Mouse (Mus musculus) MEL (cell line): Measurements from ENCODE around the gene AC109138.7. TPM values are rescaled to one million over a fixed set of nuclear protein-coding genes. Genes with fewer than 3 reads are reported as not detected.

Experiments used
- DNase-seq: peaks from one replicate; pipeline ENCODE4 v3.0.0; 2011; ENCODE audit warnings: low read depth, low spot score
- H3K27ac ChIP-seq: 2 replicates; pipeline ENCODE4 v1.5.1; 2012; ENCODE audit warnings: low read depth, mild to moderate bottlenecking, control low read depth, low read length, moderate library complexity; ENCODE audit not compliant: control insufficient read depth
- H3K27me3 ChIP-seq, 2 experiments: fragments of 150-350 bp in 1 of 2; sonication (generic) in 1 of 2; 2 replicates each; pipeline ENCODE4 v1.6.1; 2012; ENCODE audit warnings: low read length in 2 of 2, mild to moderate bottlenecking in 2 of 2, improper control_type of control experiment in 1 of 2, moderate library complexity in 1 of 2; ENCODE audit not compliant: insufficient read depth in 2 of 2, control insufficient read depth in 1 of 2
- H3K36me3 ChIP-seq, 2 experiments: 2 replicates each; pipeline ENCODE4 v1.6.1; 2012 to 2014; ENCODE audit warnings: low read length in 2 of 2, improper control_type of control experiment in 1 of 2, inconsistent platforms in 1 of 2, mild to moderate bottlenecking in 1 of 2; ENCODE audit not compliant: insufficient read depth in 2 of 2, control insufficient read depth in 1 of 2
- H3K4me1 ChIP-seq, 2 experiments: fragments of 150-350 bp in 1 of 2; sonication (generic) in 1 of 2; 2 replicates each; pipeline ENCODE4 v1.6.1; 2012; ENCODE audit warnings: low read length in 2 of 2, improper control_type of control experiment in 1 of 2, mild to moderate bottlenecking in 1 of 2; ENCODE audit not compliant: insufficient read depth in 2 of 2, control insufficient read depth in 1 of 2
- H3K4me3 ChIP-seq, 2 experiments: fragments of 150-350 bp in 1 of 2; sonication (generic) in 1 of 2; 2 replicates each; pipeline ENCODE4 v1.5.1; 2012; ENCODE audit warnings: low read depth in 2 of 2, low read length in 2 of 2, mild to moderate bottlenecking in 2 of 2, moderate library complexity in 2 of 2, control low read depth in 1 of 2, improper control_type of control experiment in 1 of 2; ENCODE audit not compliant: control insufficient read depth in 1 of 2, insufficient read depth in 1 of 2
- H3K79me2 ChIP-seq: 2 replicates; pipeline ENCODE4 v1.6.1; 2012; ENCODE audit warnings: mild to moderate bottlenecking, low read length, moderate library complexity; ENCODE audit not compliant: control insufficient read depth, poor library complexity, insufficient read depth
- H3K9ac ChIP-seq: 2 replicates; pipeline ENCODE4 v1.6.1; 2012; ENCODE audit warnings: low read depth, mild to moderate bottlenecking, control low read depth, low read length, moderate library complexity; ENCODE audit not compliant: control insufficient read depth, poor library complexity, severe bottlenecking
- H3K9me3 ChIP-seq: fragments of 150-350 bp; sonication (generic); replicated peaks from 2 replicates; pipeline ENCODE4 v1.6.1; 2012; ENCODE audit warnings: mild to moderate bottlenecking, low read length, improper control_type of control experiment, moderate library complexity; ENCODE audit not compliant: insufficient read depth
- CHD2 ChIP-seq: IDR thresholded peaks from 2 replicates; pipeline ENCODE4 v1.6.1; 2011; ENCODE audit warnings: low read length, improper control_type of control experiment
- CTCF ChIP-seq, 3 experiments: IDR thresholded peaks in 2 of 3; conservative IDR thresholded peaks in 1 of 3; 2 replicates each; pipeline ENCODE4 v1.5.1; 2011 to 2012; ENCODE audit warnings: low read length in 3 of 3, low read depth in 2 of 3, mild to moderate bottlenecking in 2 of 3, improper control_type of control experiment in 1 of 3, inconsistent platforms in 1 of 3, mixed read lengths in 1 of 3, moderate library complexity in 1 of 3; ENCODE audit not compliant: control insufficient read depth in 1 of 3, insufficient read depth in 1 of 3, poor library complexity in 1 of 3, severe bottlenecking in 1 of 3
- ETS1 ChIP-seq: IDR thresholded peaks from 2 replicates; pipeline ENCODE4 v1.6.1; 2012; ENCODE audit warnings: low read depth, mild to moderate bottlenecking, inconsistent platforms, low read length, improper control_type of control experiment, moderate library complexity
- HCFC1 ChIP-seq: IDR thresholded peaks from 2 replicates; pipeline ENCODE4 v1.6.1; 2012; ENCODE audit warnings: low read depth, mild to moderate bottlenecking, inconsistent platforms, low read length, improper control_type of control experiment, moderate library complexity
- JUND ChIP-seq: IDR thresholded peaks from 2 replicates; pipeline ENCODE4 v1.6.1; 2011; ENCODE audit warnings: low read depth, mild to moderate bottlenecking, improper control_type of control experiment, low read length
- MAFK ChIP-seq: IDR thresholded peaks from 2 replicates; pipeline ENCODE4 v1.6.1; 2011; ENCODE audit warnings: low read depth, mild to moderate bottlenecking, low read length, improper control_type of control experiment, borderline replicate concordance
- MXI1 ChIP-seq: IDR thresholded peaks from 2 replicates; pipeline ENCODE4 v1.6.1; 2011; ENCODE audit warnings: mild to moderate bottlenecking, low read depth, low read length, improper control_type of control experiment
- POLR2A ChIP-seq, 2 experiments: IDR thresholded peaks; 2 replicates each; pipeline ENCODE4 v1.6.1; 2011 to 2012; ENCODE audit warnings: low read length in 2 of 2, mild to moderate bottlenecking in 2 of 2, control low read depth in 1 of 2, improper control_type of control experiment in 1 of 2, low read depth in 1 of 2, moderate library complexity in 1 of 2; ENCODE audit not compliant: control insufficient read depth in 1 of 2, insufficient read depth in 1 of 2, poor library complexity in 1 of 2
- POLR2AphosphoS5 ChIP-seq: IDR thresholded peaks from 2 replicates; pipeline ENCODE4 v1.6.1; 2012; ENCODE audit warnings: low read depth, borderline replicate concordance, mild to moderate bottlenecking, inconsistent platforms, low read length, moderate library complexity, mixed read lengths
- RAD21 ChIP-seq: IDR thresholded peaks from 2 replicates; pipeline ENCODE4 v1.6.1; 2011; ENCODE audit warnings: mild to moderate bottlenecking, low read depth, low read length, improper control_type of control experiment
- SIN3A ChIP-seq: IDR thresholded peaks from 2 replicates; pipeline ENCODE4 v1.6.1; 2012; ENCODE audit warnings: low read length, improper control_type of control experiment, inconsistent platforms
- SMC3 ChIP-seq: IDR thresholded peaks from 2 replicates; pipeline ENCODE4 v1.6.1; 2011; ENCODE audit warnings: low read depth, low read length, improper control_type of control experiment
- TAL1 ChIP-seq: IDR thresholded peaks from 2 replicates; pipeline ENCODE4 v1.6.1; 2012; ENCODE audit warnings: mild to moderate bottlenecking, inconsistent platforms, low read length, moderate library complexity, mixed read lengths
- TBP ChIP-seq: IDR thresholded peaks from 2 replicates; pipeline ENCODE4 v1.8.0; 2011; ENCODE audit warnings: low read depth, low read length, improper control_type of control experiment
- TCF12 ChIP-seq: IDR thresholded peaks from 2 replicates; pipeline ENCODE4 v1.6.1; 2014; ENCODE audit warnings: low read depth, mild to moderate bottlenecking, inconsistent platforms, low read length, improper control_type of control experiment, moderate library complexity
- USF1 ChIP-seq: IDR thresholded peaks from 2 replicates; pipeline ENCODE4 v1.6.1; 2014; ENCODE audit warnings: low read depth, mild to moderate bottlenecking, inconsistent platforms, low read length, improper control_type of control experiment, moderate library complexity
- ZC3H11A ChIP-seq: IDR thresholded peaks from 2 replicates; pipeline ENCODE4 v1.6.1; 2012; ENCODE audit warnings: low read depth, mild to moderate bottlenecking, inconsistent platforms, low read length, improper control_type of control experiment
- ZNF384 ChIP-seq: IDR thresholded peaks from 2 replicates; pipeline ENCODE4 v1.6.1; 2012; ENCODE audit warnings: low read depth, mild to moderate bottlenecking, inconsistent platforms, low read length, improper control_type of control experiment
- polyA plus RNA-seq, 2 experiments: library from polyadenylated mRNA; stranded (reverse) in 1 of 2; unstranded in 1 of 2; fragments of >175 nt in 1 of 2; fragments of >200 nt in 1 of 2; gene quantifications; 2 replicates each; pipeline versions ENCODE4 v1.2.1 to v1.2.4; 2012; ENCODE audit warnings: low replicate concordance in 2 of 2, low read depth in 1 of 2; ENCODE audit not compliant: insufficient read length in 2 of 2, insufficient read depth in 1 of 2, missing spikeins in 1 of 2
- total RNA-seq: library from RNA; depleted of rRNA; stranded (reverse); fragments of 300-350 nt; gene quantifications from 2 replicates; pipeline ENCODE4 v1.2.3, GENCODE M21; 2012

AC109138.7 gene
- total and polyA plus RNA-seq, 3 experiments = not detected

- TF ChIP-seq ZNF384 (no peak), POLR2A (IDR thresholded peaks at IDR 0.05; ENCODE audit: control insufficient read depth in 1 of 2, insufficient read depth in 1 of 2, low read depth in 1 of 2, low read length in 2 of 2, poor library complexity in 1 of 2) (no peak; a peak in 1 of 4 replicates), ETS1 (no peak), USF1 (0 out of 2 replicates have a peak, but pooled peaks have one; percentile 3)
- Histone ChIP-seq H3K27ac (0 out of 2 replicates have a peak overlapping the region, but pooled peaks have one; percentile 22), H3K9me3 (no peaks in the 10 kb centered on the region), H3K27me3 (no peaks in the 10 kb centered on the region), H3K4me1 (peaks cover 2 to 4% of the 10 kb centered on the region in 2 experiments; a peak in 3 of 4 replicates), H3K9ac (peak overlapping the region; percentile 83), H3K79me2 (peaks cover 3% of the 10 kb centered on the region; the same call in 1 of the 2 replicates), H3K36me3 (peaks cover 0 to 3% of the 10 kb centered on the region in 2 experiments; a peak in 1 of 4 replicates), H3K4me3 (peak overlapping the region; percentile 56 to 72)
- DNase-seq = no peak
Measured at GRCm38 (mm10) chr19:4257897-4258252, 43.7 kb downstream of the AC109138.7 start.

GRCm38 (mm10) chr19:4261038-4261698, 47.0 kb downstream of the AC109138.7 start:
- peaks cover 3% of the 10 kb centered on the region; the same call in 1 of the 2 replicates for H3K79me2 ChIP-seq
- DNase-seq = peak; percentile 46
- TF ChIP-seq CHD2 (no peak), POLR2AphosphoS5 (no peak), RAD21 (peak; percentile 11), SMC3 (peak; percentile 51), CTCF (IDR thresholded peaks at IDR 0.05 in 2 of 3, conservative IDR thresholded peaks at IDR 0.05 in 1 of 3; ENCODE audit: control insufficient read depth in 1 of 3, insufficient read depth in 1 of 3, low read depth in 2 of 3, low read length in 3 of 3, poor library complexity in 1 of 3, severe bottlenecking in 1 of 3) (peak; percentile 10 to 45 (median 25); a peak in 4 of 6 replicates), HCFC1 (no peak)
- TF ChIP-seq, all 39 proteins: peak for 3
- Histone ChIP-seq H3K9me3 (no peaks in the 10 kb centered on the region), H3K4me1 (peaks cover 2 to 4% of the 10 kb centered on the region in 2 experiments; a peak in 3 of 4 replicates), H3K27ac (no peak overlapping the region), H3K36me3 (peaks cover 0 to 3% of the 10 kb centered on the region in 2 experiments; a peak in 1 of 4 replicates), H3K4me3 (no peak overlapping the region), H3K27me3 (no peaks in the 10 kb centered on the region), H3K9ac (no peak overlapping the region)

DNA sequence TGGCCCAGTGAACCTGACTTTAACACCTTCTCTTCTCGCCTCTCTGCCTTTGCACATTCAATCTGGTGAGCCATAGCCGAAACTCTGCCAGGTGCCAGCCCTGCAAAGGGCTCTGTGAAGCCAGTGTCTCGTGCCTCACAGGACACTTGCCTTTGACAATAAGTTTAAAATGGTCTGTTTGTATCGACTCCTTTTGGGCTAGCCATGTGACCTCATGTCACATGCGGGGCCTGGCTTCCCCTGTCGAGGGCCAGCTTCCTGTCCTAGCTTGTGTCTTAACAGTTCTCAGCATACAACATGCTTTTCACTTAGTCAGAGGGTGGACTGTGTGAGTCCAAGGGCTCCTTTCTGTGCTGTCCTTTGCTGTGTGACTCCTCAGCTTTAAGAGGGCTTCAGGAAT, 48.6 kb downstream of the AC109138.7 start:
- TF ChIP-seq POLR2AphosphoS5 = no peak
- TF ChIP-seq CHD2 = no peak
- no peak for TF ChIP-seq RAD21
- no peak for TF ChIP-seq MAFK
- TF ChIP-seq JUND = no peak
- no peak for TF ChIP-seq TAL1
- no peak for TF ChIP-seq MXI1
- TF ChIP-seq TBP = no peak
- no peak for TF ChIP-seq ZNF384
- TF ChIP-seq ETS1 = no peak
- no peak for TF ChIP-seq ZC3H11A
- TF ChIP-seq SIN3A = no peak
- TF ChIP-seq TCF12 = no peak
- no peaks in the 10 kb centered on the region for H3K27me3 ChIP-seq
- H3K4me1 ChIP-seq = peaks cover 0 to 2% of the 10 kb centered on the region in 2 experiments; a peak in 2 of 4 replicates
- no peak for DNase-seq
- no peak overlapping the region for H3K9ac ChIP-seq
- no peaks in the 10 kb centered on the region for H3K9me3 ChIP-seq
- peaks cover 2% of the 10 kb centered on the region; the same call in 1 of the 2 replicates for H3K79me2 ChIP-seq
- peaks cover 0 to 3% of the 10 kb centered on the region in 2 experiments; a peak in 1 of 4 replicates for H3K36me3 ChIP-seq
- H3K27ac ChIP-seq = no peak overlapping the region
- H3K4me3 ChIP-seq = no peak overlapping the region
